Mouse (Mus musculus) small intestine, adult 2 months (tissue): ENCODE data around the gene Trap1a.

Source experiments
- CTCF ChIP-seq: fragments of 200-500 bp; IDR thresholded peaks from 2 replicates; pipeline ENCODE4 v1.5.1; 2012; ENCODE audit warnings: low read depth, mild to moderate bottlenecking, control low read depth, inconsistent platforms, low read length, moderate library complexity, mixed read lengths; ENCODE audit not compliant: insufficient replicate concordance, insufficient read length; ENCODE audit errors: extremely low read depth
- POLR2A ChIP-seq: fragments of 200-500 bp; IDR thresholded peaks from 2 replicates; pipeline ENCODE4 v1.6.1; 2012; ENCODE audit warnings: low read depth, mild to moderate bottlenecking, control low read depth, inconsistent platforms, low read length, moderate library complexity

GRCm38 (mm10) chrX:139334504-139335418 lies 1.3 kb downstream of the Trap1a start:
- TF ChIP-seq CTCF (no peak), POLR2A (no peak)
